Mouse (Mus musculus) subcutaneous adipose tissue, adult 2 months (tissue): ENCODE data around the gene Rwdd2b. TPM values are rescaled to one million over a fixed set of nuclear protein-coding genes. Genes with fewer than 3 reads are reported as not detected.

ENCODE experiments used
- polyA plus RNA-seq: library from polyadenylated mRNA; depleted of rRNA; stranded (reverse); fragments of >200 nt; gene quantifications from 2 replicates; pipeline ENCODE4 v1.2.3, GENCODE M21; 2012; ENCODE audit warnings: low replicate concordance; rRNA removed

The Rwdd2b gene
- 3.0 and 4.7 TPM in 2 replicates for polyA plus RNA-seq

GRCm38 (mm10) chr16:87440184-87440686 is at the start of gene Rwdd2b:
Gene Rwdd2b, minus strand, starts transcription at chr16:87440573.

GRCm38 (mm10) chr16:87454419-87455179 is 14.2 kb upstream of the Rwdd2b start, which contains the start of gene Usp16:
Gene Usp16, plus strand, starts transcription at chr16:87454703.

GRCm38 (mm10) chr16:87432033-87432814 is 8.1 kb downstream of the Rwdd2b start, which contains the start of gene Ltn1:
Gene Ltn1, minus strand, starts transcription at chr16:87432612.

Other genes starting within 250 kb of the Rwdd2b start
- 10.2 and 13.2 TPM in 2 replicates for gene N6amt1, start 86.4 kb downstream of the Rwdd2b start, polyA plus RNA-seq
- gene Ltn1, start 8.0 kb downstream of the Rwdd2b start, polyA plus RNA-seq = 8.2 and 10.6 TPM in 2 replicates
- 23.4 and 30.0 TPM in 2 replicates for gene Usp16, start 14.1 kb upstream of the Rwdd2b start, polyA plus RNA-seq
- 30.7 and 43.1 TPM in 2 replicates for gene Cct8, start 55.3 kb upstream of the Rwdd2b start, polyA plus RNA-seq
- gene Map3k7cl, start 112.8 kb upstream of the Rwdd2b start, polyA plus RNA-seq = 3.8 and 4.7 TPM in 2 replicates